Mouse (Mus musculus): ENCODE data around the gene Ankrd61. TPM values are rescaled to one million over a fixed set of nuclear protein-coding genes. Genes with fewer than 3 reads are reported as not detected.

Gene Ankrd61
- total and polyA plus RNA-seq, 2 experiments = not detected

- 91% methylated on average over 11 of the region's 11 CpGs for WGBS
- no peak overlapping the region for H3K9ac ChIP-seq (ENCODE audit: low read depth, low read length)
- no peak overlapping the region for H3K27ac ChIP-seq (replicated peaks; ENCODE audit: insufficient read depth, low read depth, low read length)
These were observed 35.9 kb upstream of the Ankrd61 start for GRCm38 (mm10) chr5:143933414-143933813.

GRCm38 (mm10) chr5:143932831-143933230 is 35.3 kb upstream of the Ankrd61 start, which contains the start of gene Rsph10b:
Gene Rsph10b (plus strand): TSS chr5:143933035.
- no peaks in the 10 kb centered on the region for H3K4me1 ChIP-seq (ENCODE audit: control insufficient read depth, insufficient read depth, low read length)
- H3K36me3 ChIP-seq (ENCODE audit: control insufficient read depth, insufficient read depth, low read length) = peaks cover 11% of the 10 kb centered on the region; the same call in 1 of the 2 replicates
- TF ChIP-seq CTCF (IDR thresholded peaks at IDR 0.05; ENCODE audit: low read depth, low read length) = no peak
- TF ChIP-seq POLR2A (IDR thresholded peaks at IDR 0.05; ENCODE audit: extremely low read depth, insufficient read depth, low read length) = no peak
- DNase-seq (ENCODE audit: extremely low read depth, low read depth, low spot score) = no peak
- no peak within 1 kb of the TSS for H3K4me3 ChIP-seq (ENCODE audit: insufficient read depth, low read depth, low read length)
- 39% methylated on average over 8 of the region's 8 CpGs for WGBS
- no peaks in the 10 kb centered on the region for H3K79me2 ChIP-seq (ENCODE audit: control insufficient read depth, insufficient read depth, low read length)
- H3K27ac ChIP-seq (replicated peaks; ENCODE audit: insufficient read depth, low read depth, low read length) = no peak within 1 kb of the TSS
- no peak within 1 kb of the TSS for H3K9ac ChIP-seq (ENCODE audit: low read depth, low read length)
- no peaks in the 10 kb centered on the region for H3K27me3 ChIP-seq (ENCODE audit: control insufficient read depth, insufficient read depth, low read length)

More at GRCm38 (mm10) chr5:143933414-143933813, 35.9 kb upstream of the Ankrd61 start:
- Histone ChIP-seq H3K79me2 (ENCODE audit: control insufficient read depth, insufficient read depth, low read length) (no peaks in the 10 kb centered on the region), H3K4me3 (ENCODE audit: insufficient read depth, low read depth, low read length) (no peak overlapping the region), H3K4me1 (ENCODE audit: control insufficient read depth, insufficient read depth, low read length) (no peaks in the 10 kb centered on the region), H3K27me3 (ENCODE audit: control insufficient read depth, insufficient read depth, low read length) (no peaks in the 10 kb centered on the region), H3K36me3 (ENCODE audit: control insufficient read depth, insufficient read depth, low read length) (peaks cover 9% of the 10 kb centered on the region; the same call in 1 of the 2 replicates)
- DNase-seq (ENCODE audit: extremely low read depth, low read depth, low spot score) = no peak
- TF ChIP-seq CTCF (IDR thresholded peaks at IDR 0.05; ENCODE audit: low read depth, low read length) (no peak), POLR2A (IDR thresholded peaks at IDR 0.05; ENCODE audit: extremely low read depth, insufficient read depth, low read length) (no peak)

GRCm38 (mm10) chr5:143931863-143932580 is 34.5 kb upstream of the Ankrd61 start:
- Histone ChIP-seq H3K27me3 (ENCODE audit: control insufficient read depth, insufficient read depth, low read length) (no peaks in the 10 kb centered on the region), H3K9ac (ENCODE audit: low read depth, low read length) (no peak overlapping the region), H3K4me1 (ENCODE audit: control insufficient read depth, insufficient read depth, low read length) (no peaks in the 10 kb centered on the region), H3K4me3 (ENCODE audit: insufficient read depth, low read depth, low read length) (no peak overlapping the region), H3K27ac (replicated peaks; ENCODE audit: insufficient read depth, low read depth, low read length) (no peak overlapping the region), H3K36me3 (ENCODE audit: control insufficient read depth, insufficient read depth, low read length) (peaks cover 11% of the 10 kb centered on the region; the same call in 1 of the 2 replicates), H3K79me2 (ENCODE audit: control insufficient read depth, insufficient read depth, low read length) (no peaks in the 10 kb centered on the region)
- DNase-seq (ENCODE audit: extremely low read depth, low read depth, low spot score) = no peak
- 89% methylated on average over 6 of the region's 6 CpGs for WGBS
- TF ChIP-seq CTCF (IDR thresholded peaks at IDR 0.05; ENCODE audit: low read depth, low read length) = no peak
- TF ChIP-seq POLR2A (IDR thresholded peaks at IDR 0.05; ENCODE audit: extremely low read depth, insufficient read depth, low read length) = no peak

GRCm38 (mm10) chr5:143930656-143931055 is 33.2 kb upstream of the Ankrd61 start:
- peaks cover 12% of the 10 kb centered on the region; the same call in 1 of the 2 replicates for H3K36me3 ChIP-seq (ENCODE audit: control insufficient read depth, insufficient read depth, low read length)
- no peak overlapping the region for H3K9ac ChIP-seq (ENCODE audit: low read depth, low read length)
- WGBS = 95% methylated on average over 12 of the region's 12 CpGs

GRCm38 (mm10) chr5:143929291-143929690 is 31.8 kb upstream of the Ankrd61 start:
- DNase-seq (ENCODE audit: extremely low read depth, low read depth, low spot score) = no peak
- no peak overlapping the region for H3K9ac ChIP-seq (ENCODE audit: low read depth, low read length)
- no peak overlapping the region for H3K27ac ChIP-seq (replicated peaks; ENCODE audit: insufficient read depth, low read depth, low read length)
- H3K79me2 ChIP-seq (ENCODE audit: control insufficient read depth, insufficient read depth, low read length) = no peaks in the 10 kb centered on the region
- no peaks in the 10 kb centered on the region for H3K4me1 ChIP-seq (ENCODE audit: control insufficient read depth, insufficient read depth, low read length)
- 95% methylated on average over 4 of the region's 4 CpGs for WGBS
- H3K36me3 ChIP-seq (ENCODE audit: control insufficient read depth, insufficient read depth, low read length) = peaks cover 18% of the 10 kb centered on the region
- H3K4me3 ChIP-seq (ENCODE audit: insufficient read depth, low read depth, low read length) = no peak overlapping the region
- H3K27me3 ChIP-seq (ENCODE audit: control insufficient read depth, insufficient read depth, low read length) = no peaks in the 10 kb centered on the region
- TF ChIP-seq CTCF (IDR thresholded peaks at IDR 0.05; ENCODE audit: low read depth, low read length) (no peak), POLR2A (IDR thresholded peaks at IDR 0.05; ENCODE audit: extremely low read depth, insufficient read depth, low read length) (no peak)

More at GRCm38 (mm10) chr5:143930656-143931055, 33.2 kb upstream of the Ankrd61 start:
- no peaks in the 10 kb centered on the region for H3K27me3 ChIP-seq (ENCODE audit: control insufficient read depth, insufficient read depth, low read length)
- no peak overlapping the region for H3K4me3 ChIP-seq (ENCODE audit: insufficient read depth, low read depth, low read length)
- DNase-seq (ENCODE audit: extremely low read depth, low read depth, low spot score) = no peak
- no peak overlapping the region for H3K27ac ChIP-seq (replicated peaks; ENCODE audit: insufficient read depth, low read depth, low read length)
- no peak for TF ChIP-seq POLR2A (IDR thresholded peaks at IDR 0.05; ENCODE audit: extremely low read depth, insufficient read depth, low read length)
- no peak for TF ChIP-seq CTCF (IDR thresholded peaks at IDR 0.05; ENCODE audit: low read depth, low read length)
- no peaks in the 10 kb centered on the region for H3K4me1 ChIP-seq (ENCODE audit: control insufficient read depth, insufficient read depth, low read length)
- H3K79me2 ChIP-seq (ENCODE audit: control insufficient read depth, insufficient read depth, low read length) = no peaks in the 10 kb centered on the region

GRCm38 (mm10) chr5:143927875-143928274 is 30.4 kb upstream of the Ankrd61 start, which contains the start of gene Gm42421:
Gene Gm42421 (plus strand): TSS chr5:143928175.
- DNase-seq (ENCODE audit: extremely low read depth, low read depth, low spot score) = no peak
- Histone ChIP-seq H3K27me3 (ENCODE audit: control insufficient read depth, insufficient read depth, low read length) (no peaks in the 10 kb centered on the region), H3K79me2 (ENCODE audit: control insufficient read depth, insufficient read depth, low read length) (no peaks in the 10 kb centered on the region), H3K9ac (ENCODE audit: low read depth, low read length) (no peak within 1 kb of the TSS), H3K4me1 (ENCODE audit: control insufficient read depth, insufficient read depth, low read length) (no peaks in the 10 kb centered on the region), H3K27ac (replicated peaks; ENCODE audit: insufficient read depth, low read depth, low read length) (no peak within 1 kb of the TSS), H3K36me3 (ENCODE audit: control insufficient read depth, insufficient read depth, low read length) (peaks cover 23% of the 10 kb centered on the region), H3K4me3 (ENCODE audit: insufficient read depth, low read depth, low read length) (no peak within 1 kb of the TSS)
- 97% methylated on average over 8 of the region's 8 CpGs for WGBS
- TF ChIP-seq POLR2A (IDR thresholded peaks at IDR 0.05; ENCODE audit: extremely low read depth, insufficient read depth, low read length) (no peak), CTCF (IDR thresholded peaks at IDR 0.05; ENCODE audit: low read depth, low read length) (no peak)

Data from liver, adult 2 months (tissue).